Mouse (Mus musculus) G1E (cell line): ENCODE results near the gene Mcoln3.

Experiments
- CTCF ChIP-seq: IDR thresholded peaks from 2 replicates; pipeline ENCODE4 v1.5.1; 2012; ENCODE audit warnings: low read depth, low read length, inconsistent platforms, mixed read lengths
- GATA1 ChIP-seq: IDR thresholded peaks from 2 replicates; pipeline ENCODE4 v1.6.1; 2012; ENCODE audit warnings: borderline replicate concordance, low read length, inconsistent platforms, mixed read lengths
- POLR2AphosphoS5 ChIP-seq: IDR thresholded peaks from 2 replicates; pipeline ENCODE4 v1.6.1; 2012; ENCODE audit warnings: low read depth, low read length, inconsistent platforms; ENCODE audit not compliant: insufficient replicate concordance
- TAL1 ChIP-seq: conservative IDR thresholded peaks from 2 replicates; pipeline ENCODE4 v1.6.1; 2012; ENCODE audit warnings: low read depth, low read length, inconsistent platforms, mixed read lengths

GRCm38 (mm10) chr3:146145501-146145900 is 28.3 kb downstream of the Mcoln3 start:
- TF ChIP-seq CTCF, result no peak
- TF ChIP-seq TAL1, result no peak
- no peak for TF ChIP-seq POLR2AphosphoS5
- no peak for TF ChIP-seq GATA1
